Mouse (Mus musculus) heart, adult 9 months (tissue): ENCODE measurements at regions not wholly inside any gene's neighbourhood (a gene's known extent, or its start where the extent isn't known, plus 50 kb on each side); places are given as distances from the start of the nearest gene placed in this dataset.

Experiments
- DNase-seq, 2 experiments: peaks; one replicate each; pipeline ENCODE4 v3.0.0; 2022; ENCODE audit warnings: low spot score in 2 of 2

DNA sequence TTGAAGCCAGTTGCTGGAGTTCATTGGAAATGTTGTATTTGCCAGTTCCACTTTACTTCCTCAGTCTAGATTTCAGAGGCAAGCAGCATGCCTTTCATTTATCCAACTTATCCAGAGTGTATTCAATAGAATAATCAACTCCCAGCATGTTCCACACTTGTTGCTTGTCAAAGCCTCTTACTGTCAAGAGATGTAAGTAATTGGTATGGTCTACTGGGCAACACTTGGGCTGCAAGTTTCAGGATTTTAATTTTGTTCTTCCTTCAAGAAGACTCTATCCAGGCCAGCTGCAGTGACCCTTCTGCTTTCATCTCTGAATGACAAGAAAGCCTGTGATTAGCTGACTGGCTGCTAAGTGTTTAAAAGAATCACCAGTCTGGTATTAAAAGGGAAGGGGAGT, 3131.6 kb upstream of the Lrrc6 start:
- DNase-seq: no peak

DNA sequence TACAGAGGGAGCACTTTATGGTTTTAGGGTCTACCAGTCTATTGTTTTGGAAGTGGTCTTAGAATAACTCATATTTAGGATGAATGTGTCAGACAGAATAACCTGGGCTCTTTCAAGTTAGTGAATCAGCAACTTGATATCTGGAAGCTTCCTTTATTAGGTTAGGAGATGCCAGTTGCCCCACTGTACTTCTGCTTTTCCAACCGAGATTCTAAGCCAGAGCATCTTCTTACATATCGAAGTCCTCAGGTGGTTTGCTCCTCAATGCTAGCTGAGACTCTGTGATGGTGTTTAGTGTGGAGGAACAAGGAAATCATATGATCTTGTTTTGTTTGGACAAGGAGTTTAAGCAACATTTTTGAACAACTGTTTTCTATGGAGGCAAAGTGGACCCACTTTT, 3117.3 kb upstream of the Lrrc6 start:
- DNase-seq: no peak

- DNase-seq: no peak
Measured at GRCm38 (mm10) chr15:69614048-69614447, 3113.3 kb upstream of the Lrrc6 start.

GRCm38 (mm10) chr15:69591219-69592006, 3090.7 kb upstream of the Lrrc6 start:
- no peak for DNase-seq

- no peak for DNase-seq
Measured at GRCm38 (mm10) chr15:69588084-69588483, 3087.4 kb upstream of the Lrrc6 start.

DNA sequence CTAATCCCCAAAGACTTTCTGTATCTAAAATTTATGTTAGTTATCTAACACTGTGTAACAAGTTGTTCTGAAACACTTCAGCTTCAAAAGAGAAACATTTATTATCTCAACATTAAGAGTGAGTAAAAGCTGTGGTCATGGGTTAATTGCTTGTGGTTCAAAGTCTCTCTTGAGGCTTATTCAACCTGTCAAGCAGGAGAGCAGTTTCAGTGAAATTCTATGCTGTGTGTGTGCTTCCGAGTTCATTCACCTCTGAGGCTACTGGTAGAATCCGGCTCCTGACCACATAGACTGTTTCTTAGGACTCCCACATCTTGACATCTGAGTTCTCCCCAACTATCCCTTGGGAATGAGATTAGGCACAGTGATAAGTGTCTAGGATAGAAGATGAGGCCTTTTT, 3076.0 kb upstream of the Lrrc6 start:
- DNase-seq: no peak

DNA sequence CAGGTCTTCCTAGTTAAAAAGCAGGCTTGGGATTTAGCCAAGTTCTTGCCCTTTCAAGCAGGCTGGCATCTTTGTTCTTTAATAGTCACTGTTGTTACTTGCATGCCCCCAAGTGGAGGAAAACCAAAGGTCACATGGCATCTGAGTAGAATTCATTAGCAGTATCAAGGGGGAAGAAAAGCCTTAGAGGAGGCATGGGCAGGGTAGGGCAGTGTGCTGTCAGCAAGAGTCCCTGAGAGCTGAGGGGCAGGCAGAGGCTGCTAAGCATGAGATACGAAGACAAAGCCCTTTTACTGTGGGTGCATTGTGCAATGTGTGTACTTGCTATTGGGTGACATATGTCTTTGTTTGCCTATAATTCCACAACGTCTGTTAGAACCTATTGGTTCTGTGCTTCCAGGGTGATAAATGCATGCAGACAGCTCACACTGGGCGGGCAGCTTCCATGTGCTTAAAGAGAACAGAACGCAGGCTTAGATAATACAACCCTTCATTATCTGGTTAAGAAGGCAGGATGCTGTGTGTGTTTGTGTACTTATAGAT, 3075.0 kb upstream of the Lrrc6 start:
- DNase-seq: peak; percentile 3 to 5

GRCm38 (mm10) chr15:69554171-69554570, 3053.5 kb upstream of the Lrrc6 start:
- no peak for DNase-seq

DNA sequence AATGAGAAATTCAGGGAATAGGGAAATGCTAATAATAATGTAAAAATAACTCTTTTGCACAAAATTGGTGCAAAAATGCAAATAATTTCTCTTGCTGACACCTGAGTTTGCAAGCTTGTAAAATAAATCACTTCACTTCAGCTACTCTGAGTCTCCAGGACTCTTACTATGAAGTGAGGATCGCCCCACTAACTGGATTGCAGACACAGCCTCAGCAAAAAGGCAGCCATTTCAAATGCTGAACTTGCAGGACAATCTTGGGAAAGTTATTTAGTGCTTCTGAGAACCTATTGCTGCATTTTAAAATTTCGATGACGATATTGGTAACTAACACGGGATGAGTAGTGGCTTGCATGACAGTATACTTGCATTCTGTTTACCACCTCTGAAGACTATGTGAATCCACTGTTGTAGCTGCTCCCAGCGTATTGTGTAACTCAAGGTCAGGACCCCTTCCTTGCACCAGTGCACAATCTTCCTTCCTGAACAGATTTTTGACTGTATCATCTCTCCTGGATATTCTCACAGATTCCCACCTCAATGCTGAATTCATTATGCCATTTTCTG, 3051.4 kb upstream of the Lrrc6 start:
- DNase-seq: no peak

GRCm38 (mm10) chr15:69551012-69551411, 3050.3 kb upstream of the Lrrc6 start:
- DNase-seq: no peak

- no peak for DNase-seq
Measured at GRCm38 (mm10) chr15:69526441-69527094, 3025.9 kb upstream of the Lrrc6 start.

- DNase-seq: no peak
Measured at GRCm38 (mm10) chr15:69484421-69485074, 2983.8 kb upstream of the Lrrc6 start.

- no peak for DNase-seq
Measured at GRCm38 (mm10) chr15:69483096-69483495, 2982.4 kb upstream of the Lrrc6 start.

DNA sequence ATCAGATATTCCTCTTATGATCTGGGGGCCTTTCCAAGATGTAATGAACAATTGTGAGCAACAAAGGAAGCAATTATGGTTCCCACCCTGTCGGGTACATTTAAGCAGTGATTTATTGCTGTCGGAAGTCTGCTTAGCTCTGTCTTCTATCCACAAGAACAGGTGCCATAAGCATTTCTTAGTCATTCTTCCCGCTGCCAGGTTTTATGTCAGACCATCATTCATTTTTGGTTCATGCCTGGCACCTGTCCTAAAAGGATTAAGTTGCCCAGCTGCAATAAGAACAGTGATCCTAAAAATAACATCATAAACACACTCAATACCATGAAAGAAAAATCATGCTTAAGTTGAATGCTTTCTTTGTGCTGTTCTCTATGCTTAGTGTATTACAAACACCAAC, 2980.4 kb upstream of the Lrrc6 start:
- DNase-seq: no peak

GRCm38 (mm10) chr15:69477050-69477449, 2976.3 kb upstream of the Lrrc6 start:
- no peak for DNase-seq

DNA sequence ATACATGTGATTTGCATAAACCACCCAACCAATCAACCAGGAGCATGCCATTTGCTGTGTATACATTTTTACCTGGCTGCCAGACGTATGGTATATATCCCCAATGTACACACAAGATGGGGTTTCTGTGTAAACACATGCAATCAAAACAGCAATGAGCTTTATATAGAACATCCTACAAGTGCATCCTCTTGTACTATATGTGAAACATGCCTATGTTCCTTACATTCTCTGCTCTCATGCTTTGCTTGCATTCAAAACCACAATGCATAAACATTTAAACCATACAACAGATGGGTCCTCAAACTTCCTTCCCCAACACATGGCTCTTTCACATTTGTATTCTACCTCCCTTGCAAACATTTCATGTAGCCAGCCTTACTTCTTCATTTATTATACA, 2968.9 kb upstream of the Lrrc6 start:
- no peak for DNase-seq

DNA sequence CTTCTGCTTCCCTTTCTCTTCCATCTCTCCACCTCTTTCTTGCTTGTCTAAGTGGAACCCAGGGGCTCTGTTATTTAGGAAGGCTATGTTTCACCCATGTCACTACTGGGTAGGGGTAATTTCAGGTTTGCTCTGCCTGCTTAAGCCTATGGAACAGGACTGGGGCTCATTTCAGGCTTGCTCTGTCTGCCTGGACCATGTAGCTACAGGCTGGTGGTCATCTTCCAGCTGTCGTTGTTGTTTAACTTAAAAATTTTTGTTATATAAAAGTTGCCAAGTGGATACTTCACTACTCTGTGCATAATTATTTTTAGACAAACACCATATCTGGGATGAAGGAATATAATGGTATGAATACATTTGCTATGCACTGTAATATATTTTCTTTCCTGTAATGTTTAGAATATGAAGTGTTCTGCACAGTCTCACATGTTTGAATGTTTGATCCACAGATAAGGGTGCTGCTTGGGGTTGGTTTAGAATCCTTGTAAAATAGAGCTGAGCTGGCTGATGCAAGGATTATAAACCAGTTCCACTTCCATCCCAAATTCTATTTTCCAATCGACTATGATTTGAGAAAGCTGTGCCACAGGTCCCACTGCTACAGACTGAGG, 2960.0 kb upstream of the Lrrc6 start:
- no peak for DNase-seq

DNA sequence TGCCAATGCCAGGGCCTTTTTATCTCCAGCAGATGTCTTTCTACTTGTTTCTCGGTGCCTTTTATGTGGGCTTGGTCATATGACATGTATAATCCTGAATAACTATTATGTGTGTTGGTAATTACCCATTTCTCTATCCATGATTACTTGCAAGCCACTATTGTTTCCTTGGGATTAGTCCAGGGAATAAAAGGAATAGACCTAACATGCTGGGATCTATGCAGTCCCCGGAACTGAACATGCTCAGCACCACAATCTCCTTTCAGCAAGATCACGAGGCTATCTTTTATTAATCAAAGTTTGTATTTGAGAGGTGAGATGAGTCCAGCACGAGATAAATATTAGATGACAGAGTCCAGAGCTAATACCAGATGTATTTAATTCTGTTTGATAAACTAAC, 2956.8 kb upstream of the Lrrc6 start:
- DNase-seq: no peak

DNA sequence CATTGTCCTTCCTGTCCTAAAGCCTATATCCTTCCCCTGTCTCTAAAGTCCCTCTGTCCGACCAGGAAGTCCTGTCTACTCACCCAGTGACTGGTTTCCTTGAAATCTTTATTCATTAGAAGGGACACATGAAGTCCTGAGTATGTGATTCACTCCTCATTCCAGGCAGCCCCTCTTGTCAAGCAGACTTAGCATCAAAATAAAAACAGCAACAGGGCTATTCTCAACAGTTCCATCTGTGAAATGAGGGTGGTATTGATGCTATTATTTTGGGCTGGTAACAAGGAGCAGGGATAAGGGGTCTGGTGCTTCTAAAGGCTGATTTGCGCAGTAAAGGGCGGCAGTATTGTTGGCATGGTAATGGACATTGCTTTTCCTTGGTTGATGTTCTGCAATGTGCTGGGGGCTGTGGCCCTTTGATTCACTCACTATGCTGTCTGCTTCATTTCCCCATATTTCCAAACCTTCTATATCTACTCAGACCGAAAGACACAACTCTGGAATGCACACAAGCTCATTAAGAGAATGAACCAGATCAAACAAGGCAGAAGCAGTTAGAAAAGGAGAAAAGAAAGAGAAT, 2955.6 kb upstream of the Lrrc6 start:
- DNase-seq: no peak

DNA sequence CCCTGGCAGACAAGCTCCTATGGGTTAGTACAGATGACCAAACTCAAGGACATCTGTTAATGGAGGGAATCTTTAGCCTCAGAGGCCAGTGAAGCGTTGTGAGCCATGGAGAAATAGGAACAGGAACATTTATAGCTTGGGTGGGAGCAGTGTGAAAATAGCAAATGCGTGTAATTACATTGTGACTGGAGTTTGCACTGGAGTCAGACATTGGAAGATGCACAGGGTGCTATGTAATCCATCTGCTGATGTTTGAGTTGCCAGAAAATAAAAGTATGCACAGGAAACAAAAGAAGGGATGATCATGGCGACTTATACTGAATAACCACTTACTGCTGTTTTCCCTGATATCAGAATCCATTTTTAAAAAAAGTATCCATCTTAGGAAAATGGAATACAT, 2940.3 kb upstream of the Lrrc6 start:
- DNase-seq: no peak

DNA sequence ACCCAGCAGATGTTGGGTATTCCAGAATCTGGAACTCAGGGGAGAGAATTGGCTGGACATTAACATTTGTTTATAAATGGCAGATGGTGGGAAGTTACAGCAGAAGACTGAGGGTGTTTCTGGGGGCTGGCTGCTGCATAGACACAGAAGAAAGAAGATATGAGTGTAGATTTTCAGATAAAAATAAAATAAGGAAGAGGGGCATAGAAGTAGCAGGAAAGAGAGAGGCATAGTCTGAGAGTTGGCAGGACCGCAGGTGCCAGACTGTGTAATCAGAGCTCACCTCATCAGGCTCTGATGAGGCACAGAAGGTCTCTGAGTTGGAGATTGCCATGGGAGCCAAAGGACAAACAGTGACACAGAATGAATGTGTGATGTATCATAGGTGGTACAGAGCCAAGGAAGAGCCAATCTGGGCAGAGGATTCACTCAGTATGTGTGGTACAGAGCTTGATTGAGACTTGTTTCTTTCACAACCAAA, 2912.9 kb upstream of the Lrrc6 start:
- no peak for DNase-seq
